Mouse (Mus musculus) right cerebral cortex, postnatal 25 days (tissue): ENCODE results near the gene Opa1.

Experiments
- DNase-seq: peaks from one replicate; pipeline ENCODE4 v3.0.0; 2022

Opa1 gene

GRCm38 (mm10) chr16:29693025-29693682 lies 114.0 kb downstream of the Opa1 start:
- no peak for DNase-seq

- DNase-seq: no peak
Measured at GRCm38 (mm10) chr16:29693791-29694419, 114.8 kb downstream of the Opa1 start.

GRCm38 (mm10) chr16:29694420-29694959 lies 115.4 kb downstream of the Opa1 start:
- DNase-seq: no peak
